Mouse (Mus musculus) ES-E14 (cell line): ENCODE measurements around the gene Ccdc3. TPM values are rescaled to one million over a fixed set of nuclear protein-coding genes. Genes with fewer than 3 reads are reported as not detected.

ENCODE experiments used
- DNase-seq: peaks from one replicate; pipeline ENCODE4 v3.0.0-alpha.2; 2013; ENCODE audit warnings: low read depth, low spot score
- H3K27ac ChIP-seq: 2 replicates; pipeline ENCODE4 v1.5.1; 2012; ENCODE audit warnings: low read depth, mild to moderate bottlenecking, low read length, moderate library complexity, mixed read lengths; ENCODE audit not compliant: poor library complexity, insufficient read depth, severe bottlenecking
- H3K36me3 ChIP-seq: 2 replicates; pipeline ENCODE4 v1.6.1; 2012; ENCODE audit warnings: mild to moderate bottlenecking, low read length, moderate library complexity, mixed read lengths; ENCODE audit not compliant: control insufficient read depth, poor library complexity, insufficient read depth, severe bottlenecking
- H3K4me1 ChIP-seq, 2 experiments: fragments of 150-350 bp in 1 of 2; sonication (generic) in 1 of 2; 2 replicates each; pipeline ENCODE4 v1.6.1; 2012; ENCODE audit warnings: low read length in 2 of 2, mild to moderate bottlenecking in 1 of 2, mixed read lengths in 1 of 2; ENCODE audit not compliant: control insufficient read depth in 2 of 2, insufficient read depth in 2 of 2, poor library complexity in 1 of 2
- H3K4me3 ChIP-seq, 2 experiments: fragments of 150-350 bp in 1 of 2; sonication (generic) in 1 of 2; 2 replicates each; pipeline ENCODE4 v1.5.1; 2012; ENCODE audit warnings: low read length in 2 of 2, low read depth in 1 of 2, mild to moderate bottlenecking in 1 of 2, mixed read lengths in 1 of 2; ENCODE audit not compliant: insufficient read depth in 1 of 2, poor library complexity in 1 of 2, severe bottlenecking in 1 of 2
- H3K9ac ChIP-seq: 2 replicates; pipeline ENCODE4 v1.6.1; 2012; ENCODE audit warnings: low read depth, mild to moderate bottlenecking, low read length, mixed read lengths; ENCODE audit not compliant: poor library complexity, insufficient read depth, severe bottlenecking
- H3K9me3 ChIP-seq: fragments of 150-350 bp; sonication (generic); 2 replicates; pipeline ENCODE4 v1.6.1; 2012; ENCODE audit warnings: low read depth, mild to moderate bottlenecking, low read length; ENCODE audit not compliant: control insufficient read depth, insufficient read depth
- CHD2 ChIP-seq: IDR thresholded peaks from 2 replicates; pipeline ENCODE4 v1.6.1; 2014; ENCODE audit warnings: mild to moderate bottlenecking, low read depth, low read length, inconsistent platforms
- HCFC1 ChIP-seq: IDR thresholded peaks from 2 replicates; pipeline ENCODE4 v1.6.1; 2012; ENCODE audit warnings: low read length, inconsistent platforms, borderline replicate concordance; ENCODE audit not compliant: insufficient read depth
- MAFK ChIP-seq: IDR thresholded peaks from 2 replicates; pipeline ENCODE4 v1.6.1; 2014; ENCODE audit warnings: mild to moderate bottlenecking, low read depth, low read length, inconsistent platforms; ENCODE audit not compliant: insufficient read depth
- ZC3H11A ChIP-seq: IDR thresholded peaks from 2 replicates; pipeline ENCODE4 v1.6.1; 2012; ENCODE audit warnings: low read depth, mild to moderate bottlenecking, inconsistent platforms, low read length, borderline replicate concordance
- ZNF384 ChIP-seq: IDR thresholded peaks from 2 replicates; pipeline ENCODE4 v1.6.1; 2012; ENCODE audit warnings: low read depth, low read length, inconsistent platforms
- in situ Hi-C, 2 experiments: fragments of 600-800 bp; cut with MboI; formaldehyde crosslinking; loops; one replicate each; pipeline ENCODE4 v1.15.1; 2025; ENCODE audit warnings: low sequenced_read_pairs in 2 of 2, inconsistent platforms in 1 of 2; ENCODE audit not compliant: unreplicated experiment in 2 of 2
- total RNA-seq: library from RNA; depleted of rRNA; stranded (reverse); fragments of 300-350 nt; gene quantifications from 2 replicates; pipeline ENCODE4 v1.2.3, GENCODE M21; 2012

The Ccdc3 gene
- total RNA-seq, 1 experiment: 9.2 TPM

GRCm38 (mm10) chr2:5160236-5160848 is 22.8 kb downstream of the Ccdc3 start:
- H3K36me3 ChIP-seq: no peaks in the 10 kb centered on the region
- H3K4me3 ChIP-seq: no peak overlapping the region
- peaks cover 7 to 14% of the 10 kb centered on the region in 2 experiments; a peak in 3 of 4 replicates for H3K4me1 ChIP-seq
- no peak for TF ChIP-seq MAFK
- TF ChIP-seq ZNF384: no peak
- no peak for TF ChIP-seq HCFC1
- no peak for TF ChIP-seq CHD2
- no peak for TF ChIP-seq ZC3H11A
- no peak overlapping the region for H3K9ac ChIP-seq
- H3K27ac ChIP-seq: no peak overlapping the region
- in situ Hi-C loops: no loop called here
- no peaks in the 10 kb centered on the region for H3K9me3 ChIP-seq
- DNase-seq: no peak

- no peak for DNase-seq
- Histone ChIP-seq H3K9ac (no peak overlapping the region), H3K9me3 (no peaks in the 10 kb centered on the region), H3K4me1 (peaks cover 7 to 14% of the 10 kb centered on the region in 2 experiments; a peak in 3 of 4 replicates), H3K36me3 (no peaks in the 10 kb centered on the region), H3K27ac (no peak overlapping the region), H3K4me3 (no peak overlapping the region)
- TF ChIP-seq HCFC1 (no peak), CHD2 (no peak), MAFK (no peak), ZC3H11A (no peak), ZNF384 (no peak)
- in situ Hi-C loops: no loop called here
These were observed 23.6 kb downstream of the Ccdc3 start for GRCm38 (mm10) chr2:5161002-5161745.

- Histone ChIP-seq H3K4me1 (peaks cover 7 to 16% of the 10 kb centered on the region in 2 experiments; a peak in 3 of 4 replicates), H3K27ac (no peak overlapping the region), H3K9ac (no peak overlapping the region), H3K4me3 (no peak overlapping the region), H3K9me3 (no peaks in the 10 kb centered on the region), H3K36me3 (no peaks in the 10 kb centered on the region)
- TF ChIP-seq ZNF384 (no peak), ZC3H11A (no peak), HCFC1 (no peak), MAFK (no peak), CHD2 (no peak)
- in situ Hi-C loops: no loop called here
- no peak for DNase-seq
These were observed 24.5 kb downstream of the Ccdc3 start for GRCm38 (mm10) chr2:5161908-5162674.

DNA sequence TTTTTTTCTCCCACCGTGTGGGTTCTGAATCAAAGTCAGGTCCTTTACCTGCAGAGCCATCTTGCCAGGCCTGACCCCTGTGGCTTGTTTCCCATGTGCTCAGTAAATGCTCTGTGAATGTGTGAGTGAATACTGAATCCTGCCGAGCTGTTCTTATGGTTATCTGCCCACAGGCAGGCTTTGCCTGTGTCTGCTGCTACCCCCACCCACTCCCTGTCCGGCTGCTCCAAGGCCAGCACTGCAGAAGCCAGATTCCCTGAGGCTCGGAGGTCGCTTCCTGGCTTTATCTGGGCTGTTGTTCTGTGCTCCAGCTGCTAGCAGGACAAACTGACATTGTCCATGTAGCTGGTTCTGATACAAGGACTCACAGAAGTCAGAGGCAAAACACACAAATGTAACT is 25.2 kb downstream of the Ccdc3 start:
- in situ Hi-C loops: no loop called here
- Histone ChIP-seq H3K4me1 (peaks cover 7 to 16% of the 10 kb centered on the region in 2 experiments; a peak in 3 of 4 replicates), H3K9me3 (no peaks in the 10 kb centered on the region), H3K36me3 (no peaks in the 10 kb centered on the region), H3K4me3 (no peak overlapping the region), H3K27ac (no peak overlapping the region), H3K9ac (no peak overlapping the region; the same call in 1 of the 2 replicates)
- TF ChIP-seq HCFC1: no peak
- no peak for TF ChIP-seq ZNF384
- no peak for TF ChIP-seq ZC3H11A
- TF ChIP-seq MAFK: no peak
- no peak for TF ChIP-seq CHD2
- DNase-seq: no peak
